Mouse (Mus musculus): Measurements from ENCODE around the gene Mylk2.

DNA sequence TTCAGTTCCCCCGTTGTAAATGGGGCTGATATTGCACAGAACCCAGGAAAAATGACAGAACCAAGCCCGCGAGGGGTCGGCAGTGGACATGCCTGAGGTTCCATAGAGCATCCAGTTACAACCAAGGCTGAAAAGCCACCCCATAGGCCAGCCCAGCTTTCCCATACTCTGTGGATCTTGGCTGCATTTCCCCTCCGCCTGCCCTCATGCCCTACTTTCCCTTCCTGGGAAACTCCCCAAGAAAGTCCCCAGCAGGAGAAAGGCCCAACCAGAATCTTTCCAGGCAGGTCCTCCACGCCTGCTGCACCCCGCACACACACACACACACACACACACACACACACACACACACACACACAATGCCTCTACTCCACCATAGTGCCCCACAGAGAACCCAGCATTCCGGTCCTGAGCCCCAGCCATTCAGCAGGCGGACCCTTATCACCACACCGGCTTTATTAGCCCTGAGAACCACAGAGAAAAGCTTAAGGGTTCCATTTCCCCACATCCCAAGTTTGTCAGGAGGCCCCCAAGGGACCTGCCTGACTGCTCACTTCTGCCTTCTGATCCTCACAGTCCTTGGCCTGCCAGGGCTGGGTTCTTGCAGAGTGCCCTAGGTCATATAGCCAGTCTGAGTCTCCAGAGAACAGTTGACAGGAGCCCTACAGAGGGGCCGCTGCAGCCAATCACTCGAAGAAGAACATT is 20.5 kb downstream of the Mylk2 start:
- no peak for TF ChIP-seq CTCF (IDR thresholded peaks at IDR 0.05; ENCODE audit: control insufficient read depth, insufficient read depth, low read length)
- TF ChIP-seq POLR2A (IDR thresholded peaks at IDR 0.05; ENCODE audit: borderline replicate concordance, control insufficient read depth, low read depth, low read length), result no peak
